Mouse (Mus musculus): ENCODE measurements around the gene 2310079G19Rik. TPM values are rescaled to one million over a fixed set of nuclear protein-coding genes. Genes with fewer than 3 reads are reported as not detected.

The 2310079G19Rik gene
- polyA plus RNA-seq (2015; fragmentation: Nextera tagmentation; extraction: Ambion mirVana), result 8.2 and 17.6 TPM in 2 replicates

DNA sequence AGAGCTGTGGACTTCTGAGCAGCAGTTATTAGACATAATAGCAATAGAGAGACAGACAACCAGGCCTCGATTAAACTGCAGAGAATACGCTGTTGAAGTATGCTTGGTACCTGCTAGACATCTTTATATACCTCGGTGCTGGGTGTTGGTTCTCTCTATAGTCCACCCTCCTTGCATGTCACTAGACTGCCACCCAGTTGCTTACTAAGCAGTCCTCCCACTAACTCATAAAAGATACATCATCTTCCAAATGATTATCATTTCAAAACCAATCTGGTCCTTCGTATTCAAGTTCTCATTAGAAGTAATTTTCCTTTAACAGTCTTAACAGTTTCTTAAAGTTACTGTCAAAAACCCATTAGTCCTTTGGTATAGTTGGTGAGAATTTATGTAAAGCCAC lies at the start of gene 2310079G19Rik:
Gene 2310079G19Rik (minus strand): TSS at position 101 of the 400 bp plus-strand sequence.
- 90% methylated on average over 4 of the region's 4 CpGs for WGBS
- no peak for ATAC-seq (ENCODE audit: insufficient number of reproducible peaks, low FRiP score, low TSS enrichment, low read depth)

DNA sequence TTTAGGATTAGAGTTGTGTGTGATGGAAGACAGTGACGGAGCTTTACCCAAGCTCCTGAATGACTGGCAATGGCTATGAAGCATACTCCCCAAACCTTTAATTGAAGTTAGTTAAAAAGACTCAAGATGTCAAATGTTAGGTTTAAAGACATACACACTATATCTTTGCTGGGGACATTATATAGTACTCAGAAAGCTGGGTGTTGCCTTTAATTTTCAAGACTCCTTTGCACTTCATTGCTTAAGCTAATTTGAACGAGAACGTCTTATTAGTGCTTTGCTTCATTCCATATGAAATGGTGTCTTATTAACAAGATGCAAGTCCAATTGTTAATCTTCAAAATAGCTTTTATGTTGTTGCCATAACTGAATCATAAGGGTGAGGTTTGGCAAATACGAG lies 44.1 kb upstream of the 2310079G19Rik start, which contains the start of gene Krtap27-1:
Gene Krtap27-1 (minus strand): TSS at position 101 of the 400 bp plus-strand sequence.
- Histone ChIP-seq H3K9ac (no peak within 1 kb of the TSS), H3K36me3 (no peaks in the 10 kb centered on the region), H3K27ac (no peak within 1 kb of the TSS), H3K4me2 (no peak within 1 kb of the TSS), H3K9me3 (no peaks in the 10 kb centered on the region), H3K4me3 (no peak within 1 kb of the TSS), H3K4me1 (no peaks in the 10 kb centered on the region), H3K27me3 (no peaks in the 10 kb centered on the region)
- WGBS, result 90% methylated on average over 4 of the region's 4 CpGs
- ATAC-seq (ENCODE audit: insufficient number of reproducible peaks, low FRiP score, low TSS enrichment, low read depth), result no peak

More for the DNA sequence above, at the start of gene 2310079G19Rik:
- Histone ChIP-seq H3K36me3 (no peaks in the 10 kb centered on the region), H3K27ac (no peak within 1 kb of the TSS), H3K9ac (no peak within 1 kb of the TSS), H3K27me3 (no peaks in the 10 kb centered on the region), H3K4me1 (no peaks in the 10 kb centered on the region), H3K4me3 (no peak within 1 kb of the TSS), H3K4me2 (no peak within 1 kb of the TSS), H3K9me3 (no peaks in the 10 kb centered on the region)

DNA sequence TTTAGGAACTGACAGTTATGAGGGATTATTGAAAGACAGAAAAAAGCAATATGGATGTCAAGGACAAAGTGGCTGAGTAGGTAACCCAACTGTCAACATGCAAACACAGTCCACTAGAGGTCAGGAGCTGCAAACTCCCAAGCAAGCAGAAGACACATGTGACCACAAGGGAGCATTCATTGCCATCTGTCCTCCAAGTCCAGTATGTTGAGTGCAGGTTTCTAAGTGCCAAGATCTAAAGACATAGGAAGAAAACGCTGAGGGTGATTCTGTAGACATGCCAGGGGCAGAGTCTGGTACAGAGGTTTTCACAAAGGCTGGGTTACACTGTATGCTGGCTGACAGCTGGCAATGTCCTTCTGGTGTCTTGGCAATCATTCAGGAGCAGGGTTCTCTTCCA lies 30.0 kb upstream of the 2310079G19Rik start:
- no peaks in the 10 kb centered on the region for H3K27me3 ChIP-seq
- H3K4me1 ChIP-seq, result no peaks in the 10 kb centered on the region
- no peak overlapping the region for H3K4me2 ChIP-seq
- H3K9me3 ChIP-seq, result no peaks in the 10 kb centered on the region
- no peak overlapping the region for H3K9ac ChIP-seq
- WGBS, result 54% methylated on average over 1 of the region's 1 CpGs
- no peak overlapping the region for H3K27ac ChIP-seq
- H3K4me3 ChIP-seq, result no peak overlapping the region
- no peaks in the 10 kb centered on the region for H3K36me3 ChIP-seq
- no peak for ATAC-seq (ENCODE audit: insufficient number of reproducible peaks, low FRiP score, low TSS enrichment, low read depth)

DNA sequence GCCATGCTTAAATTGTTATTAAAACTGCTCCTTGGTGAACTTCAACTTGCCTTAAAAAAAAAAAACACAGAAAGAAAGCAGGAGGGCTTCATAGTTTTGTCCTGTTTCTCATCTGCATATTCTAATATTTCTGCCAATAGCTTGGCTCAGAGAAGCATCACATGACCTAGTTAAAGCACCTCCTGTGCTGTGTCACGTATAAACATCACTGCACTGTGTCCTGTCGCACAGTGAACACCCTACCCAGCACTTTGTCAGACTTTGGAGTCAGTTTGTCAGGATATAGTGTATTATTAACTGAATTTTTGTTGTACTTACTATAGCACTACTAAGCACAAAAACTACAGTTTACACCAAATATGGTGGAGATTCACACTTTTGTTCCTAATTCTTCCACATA lies 24.5 kb upstream of the 2310079G19Rik start:
- 52% methylated on average over 2 of the region's 2 CpGs for WGBS

DNA sequence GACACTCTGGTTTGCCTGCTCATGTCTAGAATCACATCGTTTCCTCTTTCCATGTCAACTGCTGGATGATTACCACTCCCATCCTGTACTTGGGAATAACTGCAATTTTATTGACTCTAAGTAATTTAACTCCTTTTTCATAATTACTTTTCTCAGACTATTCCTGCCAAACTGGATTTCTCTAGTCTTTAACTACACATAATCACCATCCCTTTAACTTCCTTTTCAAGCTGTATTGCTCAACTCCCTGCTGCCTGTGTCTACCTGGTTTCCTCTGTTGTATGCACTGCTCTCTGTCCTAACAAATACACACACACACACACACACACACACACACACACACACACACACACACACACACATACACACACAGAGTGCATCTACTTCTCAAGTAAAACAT lies 23.6 kb upstream of the 2310079G19Rik start:
- no peak for ATAC-seq (ENCODE audit: insufficient number of reproducible peaks, low FRiP score, low TSS enrichment, low read depth)
- Histone ChIP-seq H3K9me3 (no peaks in the 10 kb centered on the region), H3K9ac (no peak overlapping the region), H3K36me3 (no peaks in the 10 kb centered on the region), H3K27ac (no peak overlapping the region), H3K4me2 (no peak overlapping the region), H3K27me3 (no peaks in the 10 kb centered on the region), H3K4me1 (no peaks in the 10 kb centered on the region), H3K4me3 (no peak overlapping the region)
- WGBS, result 45% methylated on average over 1 of the region's 1 CpGs

More for the DNA sequence above, 24.5 kb upstream of the 2310079G19Rik start:
- H3K27ac ChIP-seq, result no peak overlapping the region
- no peak overlapping the region for H3K4me3 ChIP-seq
- no peak overlapping the region for H3K4me2 ChIP-seq
- H3K9ac ChIP-seq, result no peak overlapping the region
- no peak for ATAC-seq (ENCODE audit: insufficient number of reproducible peaks, low FRiP score, low TSS enrichment, low read depth)
- H3K27me3 ChIP-seq, result no peaks in the 10 kb centered on the region
- H3K36me3 ChIP-seq, result no peaks in the 10 kb centered on the region
- no peaks in the 10 kb centered on the region for H3K9me3 ChIP-seq
- no peaks in the 10 kb centered on the region for H3K4me1 ChIP-seq

DNA sequence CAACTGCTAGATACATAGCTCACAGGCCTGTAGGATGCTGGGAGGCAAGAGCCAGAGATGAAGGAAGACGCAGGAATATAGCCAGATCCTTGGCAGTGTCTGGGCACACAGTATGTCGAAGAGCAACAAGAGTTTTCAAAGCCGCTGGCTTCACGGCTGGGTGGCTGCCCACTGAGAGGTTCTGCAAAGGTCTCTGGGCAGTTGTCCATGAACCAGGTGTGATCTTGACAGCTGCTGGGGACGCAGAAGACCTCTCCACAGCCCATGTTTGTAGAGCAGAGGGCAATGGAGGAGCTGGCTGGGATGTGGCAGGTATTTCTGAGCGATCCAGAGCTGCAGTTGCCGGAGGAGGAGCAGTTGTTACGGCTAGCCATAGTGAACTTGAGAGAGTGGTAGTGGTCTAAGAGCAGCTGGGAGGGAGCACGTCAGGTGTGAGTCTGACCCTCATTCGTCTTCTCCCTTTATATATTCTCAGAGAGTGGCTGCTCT lies 19.9 kb upstream of the 2310079G19Rik start, which contains the start of gene Krtap26-1:
Gene Krtap26-1 (minus strand): TSS at position 439 of the 489 bp plus-strand sequence.
- H3K9me3 ChIP-seq, result no peaks in the 10 kb centered on the region
- no peak for ATAC-seq (ENCODE audit: insufficient number of reproducible peaks, low FRiP score, low TSS enrichment, low read depth)
- no peaks in the 10 kb centered on the region for H3K4me1 ChIP-seq
- no peaks in the 10 kb centered on the region for H3K27me3 ChIP-seq
- H3K4me3 ChIP-seq, result no peak within 1 kb of the TSS
- no peak within 1 kb of the TSS for H3K4me2 ChIP-seq
- H3K36me3 ChIP-seq, result no peaks in the 10 kb centered on the region
- H3K9ac ChIP-seq, result no peak within 1 kb of the TSS
- H3K27ac ChIP-seq, result no peak within 1 kb of the TSS
- 78% methylated on average over 10 of the region's 10 CpGs for WGBS

DNA sequence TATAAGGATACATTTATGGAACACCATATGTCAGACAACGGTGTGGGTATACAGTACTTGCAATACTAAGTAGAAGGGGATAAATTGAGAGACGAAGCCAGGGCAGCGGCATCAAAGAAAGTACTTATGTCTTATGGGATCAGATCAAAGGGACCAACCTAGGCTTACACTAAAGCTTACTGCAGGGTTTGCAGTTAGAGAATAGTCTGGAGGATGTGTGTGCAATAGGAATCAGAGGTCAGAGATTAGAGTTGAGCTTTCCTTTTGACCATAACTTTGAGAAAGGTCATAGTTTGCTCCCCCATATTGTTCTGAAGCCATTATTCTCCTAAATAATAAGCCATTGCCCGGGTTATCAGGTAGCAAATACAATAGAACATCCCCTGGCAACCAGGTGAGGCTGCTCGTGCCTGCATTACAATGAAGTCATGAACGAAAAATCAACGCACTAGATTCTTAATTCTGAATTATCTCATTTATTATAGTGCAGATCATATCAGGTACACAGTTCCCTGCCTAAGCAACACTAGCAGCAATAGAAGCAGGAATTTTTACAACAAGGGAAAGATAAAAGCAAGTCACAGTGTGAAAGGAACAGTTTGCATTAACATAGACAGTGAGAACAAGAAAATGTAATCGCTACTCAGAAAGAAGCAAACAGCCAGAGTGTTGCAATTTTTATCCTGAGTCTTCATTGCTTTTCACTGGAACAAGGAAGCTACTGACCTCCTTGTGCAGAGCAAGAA lies 19.1 kb upstream of the 2310079G19Rik start:
- H3K4me1 ChIP-seq, result no peaks in the 10 kb centered on the region
- H3K27me3 ChIP-seq, result no peaks in the 10 kb centered on the region
- no peak overlapping the region for H3K9ac ChIP-seq
- no peak for ATAC-seq (ENCODE audit: insufficient number of reproducible peaks, low FRiP score, low TSS enrichment, low read depth)
- no peaks in the 10 kb centered on the region for H3K9me3 ChIP-seq
- H3K4me3 ChIP-seq, result no peak overlapping the region
- H3K4me2 ChIP-seq, result no peak overlapping the region
- H3K27ac ChIP-seq, result no peak overlapping the region
- H3K36me3 ChIP-seq, result no peaks in the 10 kb centered on the region
- WGBS, result 75% methylated on average over 8 of the region's 8 CpGs

DNA sequence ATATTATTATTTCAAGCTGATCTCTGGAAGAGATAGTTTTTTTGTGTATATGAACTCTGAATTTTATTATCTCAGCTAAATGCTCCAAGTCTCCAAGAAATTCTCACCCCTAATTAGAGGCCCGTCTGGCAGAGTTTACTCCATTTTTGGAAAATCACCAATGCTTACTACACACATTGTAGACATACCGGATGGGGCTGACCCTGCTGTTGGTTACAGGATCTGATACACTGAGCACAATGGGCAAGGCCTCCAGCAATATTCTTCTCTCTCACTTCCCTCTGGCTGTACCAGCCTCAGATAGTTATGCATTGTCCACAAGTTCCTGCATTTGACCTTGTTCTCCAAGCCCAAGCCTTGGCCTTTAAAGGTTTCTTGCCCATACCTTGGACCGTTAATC lies 12.6 kb upstream of the 2310079G19Rik start:
- 74% methylated on average over 3 of the region's 3 CpGs for WGBS
- no peak overlapping the region for H3K9ac ChIP-seq
- no peaks in the 10 kb centered on the region for H3K36me3 ChIP-seq
- no peak overlapping the region for H3K4me3 ChIP-seq
- no peaks in the 10 kb centered on the region for H3K9me3 ChIP-seq
- no peak for ATAC-seq (ENCODE audit: insufficient number of reproducible peaks, low FRiP score, low TSS enrichment, low read depth)
- H3K27me3 ChIP-seq, result no peaks in the 10 kb centered on the region
- H3K4me2 ChIP-seq, result no peak overlapping the region
- no peaks in the 10 kb centered on the region for H3K4me1 ChIP-seq
- no peak overlapping the region for H3K27ac ChIP-seq

DNA sequence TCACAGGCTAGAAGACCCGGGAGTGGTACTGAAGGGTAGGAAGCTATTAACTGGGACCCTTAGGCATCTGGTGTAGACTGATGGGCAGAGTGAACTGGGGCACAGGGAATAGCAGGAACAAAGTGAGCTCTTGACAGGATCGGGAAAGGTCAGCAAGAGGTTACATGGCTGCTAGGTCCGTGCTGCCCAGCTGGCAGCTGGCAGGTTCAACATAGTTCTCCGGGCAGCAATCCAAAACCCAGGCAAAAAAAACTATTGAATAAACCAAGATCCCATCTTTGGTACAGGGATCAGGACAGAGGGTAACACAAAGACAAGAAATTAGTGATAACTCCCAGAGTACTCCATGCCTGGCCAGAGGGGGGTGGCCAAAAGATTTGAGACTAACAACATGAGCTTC lies 7.7 kb upstream of the 2310079G19Rik start:
- Histone ChIP-seq H3K4me3 (no peak overlapping the region), H3K9ac (no peak overlapping the region), H3K4me2 (no peak overlapping the region), H3K36me3 (no peaks in the 10 kb centered on the region), H3K27ac (no peak overlapping the region), H3K27me3 (no peaks in the 10 kb centered on the region), H3K9me3 (no peaks in the 10 kb centered on the region), H3K4me1 (no peaks in the 10 kb centered on the region)
- 33% methylated on average over 4 of the region's 4 CpGs for WGBS
- ATAC-seq (ENCODE audit: insufficient number of reproducible peaks, low FRiP score, low TSS enrichment, low read depth), result no peak

DNA sequence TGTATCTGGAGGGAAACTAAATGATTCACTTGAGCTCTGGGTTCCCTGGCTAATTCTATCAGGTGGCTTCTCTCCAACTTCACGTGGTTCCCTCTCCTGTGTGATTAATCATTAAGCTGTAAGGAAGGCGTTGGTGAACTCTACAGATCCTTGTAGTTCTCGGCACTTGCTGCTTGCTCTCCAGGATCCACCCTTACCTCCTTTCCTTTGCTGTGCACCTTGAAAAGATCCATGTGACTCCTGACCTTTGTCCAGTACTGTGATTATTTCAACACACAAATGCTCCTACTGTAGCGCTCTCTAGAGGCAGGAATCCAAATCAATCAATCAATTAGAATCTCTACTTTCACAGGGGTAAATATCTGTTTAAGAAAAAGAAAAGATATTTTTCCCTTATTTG lies 4.0 kb upstream of the 2310079G19Rik start:
- H3K9ac ChIP-seq, result no peak overlapping the region
- H3K4me2 ChIP-seq, result no peak overlapping the region
- no peaks in the 10 kb centered on the region for H3K36me3 ChIP-seq
- H3K4me3 ChIP-seq, result no peak overlapping the region
- H3K27ac ChIP-seq, result no peak overlapping the region
- H3K9me3 ChIP-seq, result no peaks in the 10 kb centered on the region
- no peaks in the 10 kb centered on the region for H3K27me3 ChIP-seq
- H3K4me1 ChIP-seq, result no peaks in the 10 kb centered on the region
- WGBS, result 72% methylated on average over 4 of the region's 4 CpGs
- ATAC-seq (ENCODE audit: insufficient number of reproducible peaks, low FRiP score, low TSS enrichment, low read depth), result no peak

DNA sequence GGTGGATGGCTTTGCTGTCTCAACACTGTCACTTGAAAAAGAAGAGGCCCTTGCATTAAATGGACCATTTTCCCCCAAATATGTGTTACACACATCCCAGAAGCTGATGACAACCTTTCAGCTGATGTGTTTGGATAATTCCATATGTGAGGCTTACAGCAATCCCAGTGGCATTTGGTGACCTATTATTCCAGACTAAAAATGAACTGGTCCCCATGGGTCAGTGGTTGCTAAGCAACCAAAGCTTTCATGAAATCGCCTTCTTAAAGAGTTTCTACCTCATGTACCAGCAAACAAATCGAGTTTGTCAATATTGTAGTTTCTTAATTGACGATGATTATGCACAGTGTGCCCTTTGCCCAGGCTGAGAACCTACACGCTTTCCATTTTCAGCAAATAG lies 14.8 kb downstream of the 2310079G19Rik start:
- WGBS, result 84% methylated on average over 4 of the region's 4 CpGs
- Histone ChIP-seq H3K36me3 (no peaks in the 10 kb centered on the region), H3K4me1 (no peaks in the 10 kb centered on the region), H3K4me2 (no peak overlapping the region), H3K27ac (no peak overlapping the region), H3K9ac (no peak overlapping the region), H3K9me3 (no peaks in the 10 kb centered on the region), H3K27me3 (no peaks in the 10 kb centered on the region), H3K4me3 (no peak overlapping the region)
- ATAC-seq (ENCODE audit: insufficient number of reproducible peaks, low FRiP score, low TSS enrichment, low read depth), result no peak

DNA sequence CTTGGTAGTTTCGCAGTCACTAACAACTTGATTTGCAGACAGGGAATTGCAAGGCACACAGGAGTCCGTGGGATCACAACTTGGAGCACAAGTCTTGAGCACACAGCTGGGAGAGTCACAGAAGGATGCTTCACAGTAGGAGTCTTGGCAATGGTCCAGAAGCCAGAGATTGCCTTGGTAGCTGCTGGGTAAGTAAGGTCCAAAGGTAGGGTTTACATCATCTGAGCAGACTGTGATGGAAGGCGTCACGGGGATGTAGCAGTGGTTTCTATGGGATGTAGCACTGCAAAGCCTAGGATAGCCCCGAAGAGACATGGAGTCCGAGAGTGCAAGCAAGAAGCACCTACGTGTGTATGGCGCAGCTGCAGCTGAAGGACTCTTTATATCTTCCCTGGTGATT lies 15.5 kb downstream of the 2310079G19Rik start, which contains the start of gene Krtap24-1:
Gene Krtap24-1 (minus strand): TSS at position 358 of the 400 bp plus-strand sequence.
- no peak within 1 kb of the TSS for H3K4me3 ChIP-seq
- H3K9me3 ChIP-seq, result no peaks in the 10 kb centered on the region
- no peak within 1 kb of the TSS for H3K27ac ChIP-seq
- WGBS, result 81% methylated on average over 8 of the region's 8 CpGs
- H3K9ac ChIP-seq, result no peak within 1 kb of the TSS
- no peaks in the 10 kb centered on the region for H3K4me1 ChIP-seq
- ATAC-seq (ENCODE audit: insufficient number of reproducible peaks, low FRiP score, low TSS enrichment, low read depth), result no peak
- H3K36me3 ChIP-seq, result no peaks in the 10 kb centered on the region
- no peak within 1 kb of the TSS for H3K4me2 ChIP-seq
- no peaks in the 10 kb centered on the region for H3K27me3 ChIP-seq
